Mouse (Mus musculus) megakaryocyte, embryonic 14.5 days (primary cell): ENCODE data around the gene Map3k4.

Experiments
- FLI1 ChIP-seq: IDR thresholded peaks from 2 replicates; pipeline ENCODE4 v1.6.1; 2012; ENCODE audit warnings: low read length, inconsistent platforms, mixed read lengths
- GATA1 ChIP-seq: IDR thresholded peaks from 3 replicates; pipeline ENCODE4 v1.6.1; 2012; ENCODE audit warnings: mixed read lengths, low read length, inconsistent platforms, borderline replicate concordance

- TF ChIP-seq GATA1 (no peak), FLI1 (no peak)
Observed at GRCm38 (mm10) chr17:12307251-12308135, 11.1 kb downstream of the Map3k4 start.
